Mouse (Mus musculus) neural tube, embryonic 11.5 days (tissue): ENCODE results near the gene Grb2. TPM values are rescaled to one million over a fixed set of nuclear protein-coding genes. Genes with fewer than 3 reads are reported as not detected.

Experiments
- ATAC-seq: fragments of 200-750 bp; cut with Nextera tagmentation; 2 replicates; pipeline ENCODE4 v1.8.0; 2017; ENCODE audit warnings: moderate number of reproducible peaks, mild to moderate bottlenecking, moderate TSS enrichment, moderate library complexity; ENCODE audit not compliant: insufficient read depth, low FRiP score, low TSS enrichment
- DNase-seq: peaks from one replicate; pipeline ENCODE4 v3.0.0-alpha.2; 2015; ENCODE audit warnings: low spot score
- H3K27ac ChIP-seq: fragments of 300-500 bp; sonication (generic); 2 replicates; pipeline ENCODE4 v1.5.1; 2014; ENCODE audit warnings: low read depth, mild to moderate bottlenecking, low read length
- H3K27me3 ChIP-seq: fragments of 300-500 bp; sonication (generic); 2 replicates; pipeline ENCODE4 v1.6.1; 2014; ENCODE audit warnings: mild to moderate bottlenecking, low read length, mixed read lengths; ENCODE audit not compliant: control insufficient read depth, insufficient read depth
- H3K36me3 ChIP-seq: fragments of 300-500 bp; sonication (generic); 2 replicates; pipeline ENCODE4 v1.6.1; 2014; ENCODE audit warnings: mild to moderate bottlenecking, low read length, moderate library complexity, mixed read lengths; ENCODE audit not compliant: control insufficient read depth, insufficient read depth
- H3K4me1 ChIP-seq: fragments of 300-500 bp; sonication (generic); 2 replicates; pipeline ENCODE4 v1.6.1; 2014; ENCODE audit warnings: low read length, mixed read lengths; ENCODE audit not compliant: control insufficient read depth, insufficient read depth
- H3K4me2 ChIP-seq: fragments of 300-500 bp; sonication (generic); 2 replicates; pipeline ENCODE4 v1.6.1; 2014; ENCODE audit warnings: low read depth, mild to moderate bottlenecking, moderate library complexity
- H3K4me3 ChIP-seq: fragments of 300-500 bp; sonication (generic); 2 replicates; pipeline ENCODE4 v1.5.1; 2014; ENCODE audit warnings: low read depth, low read length
- H3K9ac ChIP-seq: fragments of 300-500 bp; sonication (generic); 2 replicates; pipeline ENCODE4 v1.6.1; 2014; ENCODE audit warnings: mild to moderate bottlenecking, low read length
- H3K9me3 ChIP-seq: fragments of 300-500 bp; sonication (generic); 2 replicates; pipeline ENCODE4 v1.6.1; 2016; ENCODE audit warnings: low read length; ENCODE audit not compliant: control insufficient read depth
- WGBS: fragments of 180-500 bp; shearing (Covaris S2); extraction: QIAGEN DNeasy Blood & Tissue Kit; methylation state at CpG from one replicate; pipeline ENCODE4 v1.1.7; 2014; 5-methylcytosine and 5-hydroxymethylcytosine counted together
- polyA plus RNA-seq: library from polyadenylated mRNA; unstranded; fragments of >200 nt; fragmentation: Nextera tagmentation; extraction: Ambion mirVana; gene quantifications from 2 replicates; pipeline ENCODE4 v1.2.1, GENCODE M21; 2014

Grb2 gene
- polyA plus RNA-seq, 1 experiment from 2014 or later = 86.7 TPM

- H3K27ac ChIP-seq = no peak overlapping the region
- 92% methylated on average over 9 of the region's 9 CpGs for WGBS
These were observed 34.7 kb downstream of the Grb2 start for GRCm38 (mm10) chr11:115673471-115674234.

GRCm38 (mm10) chr11:115672226-115672987 lies 36.0 kb downstream of the Grb2 start:
- Histone ChIP-seq H3K27ac (no peak overlapping the region), H3K4me1 (0 out of 2 replicates have a peak, but pooled peaks cover 3% of the 10 kb centered on the region), H3K27me3 (no peaks in the 10 kb centered on the region), H3K4me2 (no peak overlapping the region), H3K9ac (no peak overlapping the region), H3K9me3 (no peaks in the 10 kb centered on the region), H3K4me3 (no peak overlapping the region), H3K36me3 (no peaks in the 10 kb centered on the region)
- DNase-seq (no peak), ATAC-seq (no peak)
- 89% methylated on average over 7 of the region's 7 CpGs for WGBS

More at GRCm38 (mm10) chr11:115673471-115674234, 34.7 kb downstream of the Grb2 start:
- H3K27me3 ChIP-seq = no peaks in the 10 kb centered on the region
- H3K4me1 ChIP-seq = 0 out of 2 replicates have a peak, but pooled peaks cover 3% of the 10 kb centered on the region
- ATAC-seq (no peak), DNase-seq (no peak)
- H3K9ac ChIP-seq = no peak overlapping the region
- 0 out of 2 replicates have a peak, but pooled peaks cover 2% of the 10 kb centered on the region for H3K36me3 ChIP-seq
- H3K4me2 ChIP-seq = no peak overlapping the region
- H3K4me3 ChIP-seq = no peak overlapping the region
- no peaks in the 10 kb centered on the region for H3K9me3 ChIP-seq

GRCm38 (mm10) chr11:115670451-115671050 lies 37.8 kb downstream of the Grb2 start:
- WGBS = 22% methylated on average over 5 of the region's 5 CpGs
- Histone ChIP-seq H3K4me1 (0 out of 2 replicates have a peak, but pooled peaks cover 3% of the 10 kb centered on the region), H3K9me3 (no peaks in the 10 kb centered on the region), H3K4me3 (no peak overlapping the region), H3K9ac (no peak overlapping the region), H3K4me2 (no peak overlapping the region), H3K27me3 (no peaks in the 10 kb centered on the region), H3K27ac (no peak overlapping the region), H3K36me3 (no peaks in the 10 kb centered on the region)
- DNase-seq = no peak
- ATAC-seq = no peak

GRCm38 (mm10) chr11:115663676-115664335 lies 44.6 kb downstream of the Grb2 start:
- Histone ChIP-seq H3K27me3 (no peaks in the 10 kb centered on the region), H3K4me3 (no peak overlapping the region), H3K4me2 (no peak overlapping the region), H3K27ac (no peak overlapping the region), H3K9ac (no peak overlapping the region), H3K36me3 (no peaks in the 10 kb centered on the region), H3K4me1 (no peaks in the 10 kb centered on the region), H3K9me3 (no peaks in the 10 kb centered on the region)
- ATAC-seq (no peak), DNase-seq (no peak)
- 83% methylated on average over 4 of the region's 4 CpGs for WGBS

DNA sequence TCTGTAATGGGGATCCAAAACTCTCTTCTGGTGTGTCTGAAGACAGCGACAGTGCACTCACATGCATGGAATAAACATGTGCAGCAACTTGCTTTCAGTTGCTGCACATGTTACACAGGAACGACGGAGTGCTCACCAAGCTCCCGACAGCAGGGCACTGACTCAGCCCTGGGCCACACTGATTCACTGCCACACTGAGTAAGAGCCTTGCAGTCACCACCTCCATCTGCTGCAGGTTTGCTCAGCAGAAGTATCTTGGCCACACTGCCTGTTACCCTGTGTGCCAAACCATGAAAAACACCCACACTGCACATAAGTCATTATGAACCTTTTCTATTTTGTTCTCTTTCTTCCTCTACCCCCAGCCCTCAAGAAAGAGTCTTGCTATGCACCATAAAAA lies 48.0 kb downstream of the Grb2 start:
- Histone ChIP-seq H3K9ac (no peak overlapping the region), H3K9me3 (no peaks in the 10 kb centered on the region), H3K27ac (no peak overlapping the region), H3K27me3 (no peaks in the 10 kb centered on the region), H3K4me3 (no peak overlapping the region), H3K36me3 (no peaks in the 10 kb centered on the region), H3K4me2 (no peak overlapping the region), H3K4me1 (no peaks in the 10 kb centered on the region)
- ATAC-seq (no peak), DNase-seq (no peak)
- over 99% methylated on average over 4 of the region's 4 CpGs for WGBS

GRCm38 (mm10) chr11:115658521-115658920 lies 49.9 kb downstream of the Grb2 start:
- Histone ChIP-seq H3K4me2 (no peak overlapping the region), H3K9me3 (no peaks in the 10 kb centered on the region), H3K27ac (no peak overlapping the region), H3K36me3 (no peaks in the 10 kb centered on the region; the same call in 1 of the 2 replicates), H3K27me3 (no peaks in the 10 kb centered on the region), H3K4me1 (no peaks in the 10 kb centered on the region), H3K4me3 (no peak overlapping the region), H3K9ac (no peak overlapping the region)
- no peak for DNase-seq
- 95% methylated on average over 6 of the region's 6 CpGs for WGBS
- ATAC-seq = no peak

DNA sequence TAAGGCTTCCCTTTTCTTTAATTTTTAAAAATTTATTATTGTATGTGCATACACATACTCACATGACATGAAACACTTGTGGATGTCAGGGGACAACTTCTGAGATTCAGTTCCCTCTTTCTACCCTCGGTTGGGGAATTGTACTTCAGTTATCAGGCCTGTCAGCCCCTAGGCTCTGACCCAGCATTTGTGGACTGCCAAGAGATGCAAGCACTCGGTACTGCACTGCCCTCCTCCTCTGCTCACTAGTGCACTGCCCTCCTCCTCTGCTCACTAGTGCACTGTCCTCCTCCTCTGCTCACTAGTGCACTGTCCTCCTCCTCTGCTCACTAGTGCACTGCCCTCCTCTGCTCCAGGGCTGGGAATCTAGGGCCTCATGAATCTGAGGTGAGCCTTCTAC lies 54.3 kb downstream of the Grb2 start:
- Histone ChIP-seq H3K36me3 (no peaks in the 10 kb centered on the region; the same call in 1 of the 2 replicates), H3K9ac (no peak overlapping the region), H3K4me2 (no peak overlapping the region), H3K4me3 (no peak overlapping the region), H3K9me3 (no peaks in the 10 kb centered on the region), H3K27me3 (no peaks in the 10 kb centered on the region), H3K27ac (no peak overlapping the region), H3K4me1 (no peaks in the 10 kb centered on the region)
- 85% methylated on average over 2 of the region's 2 CpGs for WGBS
- ATAC-seq (no peak), DNase-seq (no peak)

DNA sequence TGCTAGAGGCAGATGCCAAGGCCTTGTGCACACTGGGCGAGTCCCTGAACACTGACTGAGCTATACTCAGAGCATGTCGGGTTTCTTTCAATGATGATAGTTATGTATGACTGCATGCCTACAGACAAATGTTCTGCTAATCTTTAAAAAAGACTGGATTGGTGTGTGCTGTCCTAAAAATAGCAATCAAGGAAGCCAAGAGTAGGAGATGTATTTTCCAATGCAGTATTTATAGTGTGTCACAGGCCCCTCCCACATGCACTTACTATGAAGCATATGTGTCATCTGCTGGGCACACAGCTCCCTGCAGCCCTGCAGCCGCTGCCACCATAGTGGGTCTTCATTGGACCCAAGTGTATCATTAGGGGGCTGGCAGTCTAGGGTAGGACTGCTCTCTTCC lies 55.2 kb downstream of the Grb2 start:
- 90% methylated on average over 3 of the region's 3 CpGs for WGBS
- DNase-seq = no peak
- Histone ChIP-seq H3K36me3 (no peaks in the 10 kb centered on the region; the same call in 1 of the 2 replicates), H3K9me3 (no peaks in the 10 kb centered on the region), H3K4me2 (no peak overlapping the region), H3K9ac (no peak overlapping the region), H3K4me3 (no peak overlapping the region), H3K4me1 (no peaks in the 10 kb centered on the region), H3K27ac (no peak overlapping the region), H3K27me3 (no peaks in the 10 kb centered on the region)
- ATAC-seq = no peak
